Mouse (Mus musculus): ENCODE results near the gene Sfrp5.

Gene Sfrp5

GRCm38 (mm10) chr19:42198026-42198425, 4.0 kb downstream of the Sfrp5 start:
- DNase-seq (ENCODE audit: low read depth, low spot score) = no peak

DNA sequence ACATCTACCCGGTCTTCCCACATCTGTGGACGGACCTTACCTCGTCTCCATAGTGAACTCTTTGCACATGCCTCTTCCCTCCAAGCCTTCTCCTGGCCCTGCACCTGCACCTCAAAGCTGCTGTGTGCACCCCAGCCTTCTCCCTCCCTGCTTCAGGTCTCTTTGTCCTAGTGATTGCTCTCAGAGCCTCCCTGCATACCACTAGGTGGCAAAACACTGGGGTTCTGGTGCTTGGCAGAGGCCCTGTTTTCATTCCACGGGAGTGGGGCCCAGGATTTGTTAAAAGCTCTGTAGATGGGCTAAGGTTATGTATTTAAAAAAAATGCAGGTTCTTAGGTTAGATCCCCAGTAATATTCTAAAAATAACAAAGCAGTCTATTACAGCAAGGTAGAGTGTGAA, 5.0 kb downstream of the Sfrp5 start:
- no peak for DNase-seq (ENCODE audit: low read depth, low spot score)

DNA sequence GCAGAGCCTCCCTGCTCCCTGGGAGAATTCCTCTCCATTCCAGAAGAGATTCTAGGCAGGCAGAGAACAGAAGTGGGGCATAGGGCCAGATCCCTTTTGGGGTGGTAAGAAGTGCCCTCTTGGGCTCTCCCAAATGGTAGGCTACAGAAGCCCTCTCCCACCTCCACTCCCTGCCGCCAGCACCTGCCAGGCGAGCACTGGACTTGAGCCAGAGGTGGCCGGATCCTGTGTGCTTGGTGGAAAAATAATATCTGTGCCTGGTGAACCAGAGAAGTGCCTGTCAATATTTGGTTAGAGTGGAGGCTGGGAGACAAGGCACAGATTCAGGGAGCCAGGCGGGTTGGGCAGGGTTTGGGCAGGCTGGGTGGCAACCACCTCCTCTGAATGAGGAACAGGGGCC, 5.7 kb downstream of the Sfrp5 start:
- DNase-seq (ENCODE audit: low read depth, low spot score) = no peak

- no peak for DNase-seq (ENCODE audit: low read depth, low spot score)
Observed at GRCm38 (mm10) chr19:42193311-42193710, 8.7 kb downstream of the Sfrp5 start.

DNA sequence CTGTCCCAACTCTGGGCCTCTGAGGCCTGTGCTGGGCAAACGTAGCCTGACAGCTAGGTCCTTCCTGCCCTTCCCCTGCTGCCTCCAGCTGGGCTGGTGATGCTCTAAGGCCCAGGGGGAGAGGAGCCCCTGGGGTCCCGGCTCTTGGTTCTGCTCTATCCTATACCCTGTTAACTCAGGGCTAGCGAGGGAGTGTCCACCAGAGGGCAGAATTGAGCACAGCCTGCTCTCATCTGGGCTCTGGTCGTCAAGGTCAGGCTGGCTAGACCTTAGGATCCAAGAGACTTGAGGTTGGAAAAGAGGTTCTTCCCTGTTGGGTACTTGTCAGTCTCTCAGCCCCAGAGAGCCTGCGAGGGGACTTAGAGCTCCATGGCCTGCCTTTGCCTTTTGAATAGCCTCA, 11.6 kb downstream of the Sfrp5 start:
- peak; percentile 32 for DNase-seq (ENCODE audit: low read depth, low spot score)

GRCm38 (mm10) chr19:42189735-42190134, 12.3 kb downstream of the Sfrp5 start:
- no peak for DNase-seq (ENCODE audit: low read depth, low spot score)

GRCm38 (mm10) chr19:42182673-42183072, 19.4 kb downstream of the Sfrp5 start:
- no peak for DNase-seq (ENCODE audit: low read depth, low spot score)

DNA sequence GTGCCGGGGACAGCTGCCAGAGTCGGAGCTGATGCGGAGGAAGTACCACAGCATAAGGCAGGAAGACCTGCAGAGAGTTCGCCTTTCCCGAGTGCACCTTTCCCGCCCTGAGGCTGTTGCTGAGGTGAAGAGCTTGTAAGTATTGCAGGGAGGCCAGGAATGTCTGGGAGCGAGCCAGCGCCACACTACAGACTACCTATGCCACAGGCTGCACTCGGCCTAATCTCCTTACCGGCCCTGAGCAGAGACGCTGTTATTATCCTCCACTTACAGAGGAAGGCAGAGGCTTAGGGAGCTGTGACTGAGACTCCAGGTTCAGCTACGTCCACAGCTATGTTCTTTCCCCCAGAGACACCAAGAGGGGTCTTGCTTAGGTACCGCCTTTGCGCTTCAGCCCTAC, 22.7 kb downstream of the Sfrp5 start:
- DNase-seq (ENCODE audit: low read depth, low spot score) = no peak

- no peak for DNase-seq (ENCODE audit: low read depth, low spot score)
Observed at GRCm38 (mm10) chr19:42177461-42177860, 24.6 kb downstream of the Sfrp5 start.

DNA sequence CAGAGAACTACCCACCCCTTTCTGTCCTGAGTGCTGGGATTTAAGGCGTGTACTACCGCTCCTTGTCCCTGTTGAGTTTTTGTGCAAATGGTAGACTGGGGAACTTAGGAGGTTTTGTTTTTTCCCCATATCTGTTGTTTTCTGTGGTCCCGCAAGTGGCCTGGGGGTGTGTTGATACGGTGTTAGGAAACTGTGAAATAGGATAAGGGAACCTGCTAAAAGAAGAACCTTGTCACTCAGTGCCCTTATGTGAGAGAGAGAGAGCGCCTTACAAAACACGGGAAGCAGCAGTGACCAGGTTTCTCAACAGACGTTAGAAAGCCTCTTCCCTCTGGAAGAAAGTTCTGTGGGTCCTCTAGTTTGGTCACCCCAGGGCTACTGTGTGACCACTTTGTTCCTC, 25.2 kb downstream of the Sfrp5 start:
- no peak for DNase-seq (ENCODE audit: low read depth, low spot score)

DNA sequence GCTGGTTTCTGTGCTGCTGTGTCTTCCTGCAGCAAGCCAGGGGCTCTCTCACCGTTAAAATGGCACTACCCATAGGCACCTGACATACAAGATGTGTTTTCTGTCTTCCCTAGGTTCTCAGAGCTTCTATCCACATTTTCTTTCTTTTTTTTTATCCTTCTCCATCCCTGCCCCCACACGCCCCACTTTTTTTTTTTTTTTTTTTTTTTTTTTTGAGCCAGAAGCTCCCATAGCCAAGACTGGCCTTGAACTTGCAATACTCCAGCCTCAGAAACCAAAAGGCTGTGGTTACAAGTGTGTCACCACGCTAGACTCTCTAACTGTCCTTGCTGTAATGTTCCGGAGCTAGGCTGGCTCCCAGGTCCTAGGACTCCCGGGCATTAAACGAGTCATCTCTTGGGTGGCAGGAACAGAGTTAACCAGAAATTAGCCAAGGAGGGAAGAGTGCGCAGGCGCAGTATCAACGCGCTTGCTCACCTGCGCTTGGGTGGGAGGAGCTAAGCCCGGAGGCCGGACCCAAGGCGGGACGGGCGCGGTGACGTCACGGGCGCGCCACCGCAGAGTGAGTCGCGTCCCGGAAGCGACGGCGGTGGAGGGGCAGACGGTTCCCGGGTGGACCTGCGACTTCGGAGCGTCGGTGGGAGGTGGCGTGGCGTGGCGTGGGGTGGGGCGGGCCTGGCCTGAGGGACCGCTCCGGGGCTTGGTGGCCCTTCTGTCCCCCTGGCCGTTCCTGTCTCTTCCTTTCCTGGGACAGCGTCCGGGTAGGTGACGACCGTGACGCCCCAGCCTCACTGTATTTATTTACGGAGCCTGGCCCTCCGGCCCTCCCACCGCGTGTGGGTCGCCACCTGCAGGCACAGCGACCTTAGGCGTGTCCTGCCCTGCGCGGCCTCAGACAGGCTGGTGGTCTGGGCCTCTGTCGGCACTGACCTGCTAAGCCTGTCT, 31.8 kb downstream of the Sfrp5 start:
- DNase-seq (ENCODE audit: low read depth, low spot score) = peak; percentile 96

DNA sequence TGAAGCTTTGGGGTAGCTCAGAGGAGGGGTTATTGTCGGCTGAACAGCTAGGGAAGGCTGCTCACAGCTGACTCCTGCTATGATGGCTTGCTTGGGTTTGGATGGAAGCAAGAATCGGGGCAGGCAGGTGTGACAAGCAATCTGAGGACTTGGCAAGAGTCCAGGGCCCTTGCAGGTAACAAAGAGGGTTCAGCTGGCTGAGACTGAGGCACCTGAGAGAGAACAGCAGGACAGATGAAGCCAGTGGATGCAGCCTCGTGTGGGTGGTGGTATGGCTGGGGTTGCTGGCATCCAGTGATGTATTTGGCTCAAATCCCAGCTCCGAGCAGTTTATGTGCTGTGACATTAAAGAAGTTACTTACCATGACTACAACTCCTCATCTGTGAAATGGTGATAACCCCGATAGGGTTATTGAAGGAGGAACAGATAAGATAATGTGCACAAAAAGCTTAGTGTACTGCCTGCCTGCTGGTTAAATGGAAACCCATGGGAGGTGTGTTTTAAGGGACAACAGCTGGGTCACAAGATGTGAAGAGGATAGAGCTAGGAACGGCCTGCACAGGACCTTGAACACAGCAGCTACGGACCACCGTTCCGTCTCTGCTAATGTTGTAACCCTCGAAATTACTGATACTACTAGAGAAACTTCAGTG, 32.6 kb downstream of the Sfrp5 start:
- DNase-seq (ENCODE audit: low read depth, low spot score) = no peak

GRCm38 (mm10) chr19:42167489-42167888, 34.6 kb downstream of the Sfrp5 start:
- DNase-seq (ENCODE audit: low read depth, low spot score) = no peak

DNA sequence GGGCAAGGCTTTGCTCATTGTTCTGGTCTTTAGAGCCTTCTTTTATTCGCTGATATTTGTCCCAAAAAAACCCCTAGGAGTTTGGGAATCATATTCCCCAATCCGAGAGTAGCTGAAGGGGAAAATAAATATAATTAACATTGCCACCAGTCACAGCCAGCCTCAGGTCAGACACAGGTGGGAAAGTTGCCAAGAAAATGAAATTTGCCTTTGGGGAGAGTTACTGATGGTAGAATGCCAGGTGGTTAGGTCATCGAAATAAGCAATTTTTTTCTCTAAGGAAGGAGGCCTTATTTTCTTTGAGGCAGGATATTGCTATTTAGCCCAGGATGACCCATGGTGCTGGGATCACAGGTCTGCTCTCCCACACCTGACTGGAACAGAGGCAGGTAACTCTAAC, 35.3 kb downstream of the Sfrp5 start:
- DNase-seq (ENCODE audit: low read depth, low spot score) = no peak

- DNase-seq (ENCODE audit: low read depth, low spot score) = peak; percentile 75
Observed at GRCm38 (mm10) chr19:42166130-42166529, 35.9 kb downstream of the Sfrp5 start.

GRCm38 (mm10) chr19:42164188-42164587, 37.9 kb downstream of the Sfrp5 start:
- DNase-seq (ENCODE audit: low read depth, low spot score) = no peak

DNA sequence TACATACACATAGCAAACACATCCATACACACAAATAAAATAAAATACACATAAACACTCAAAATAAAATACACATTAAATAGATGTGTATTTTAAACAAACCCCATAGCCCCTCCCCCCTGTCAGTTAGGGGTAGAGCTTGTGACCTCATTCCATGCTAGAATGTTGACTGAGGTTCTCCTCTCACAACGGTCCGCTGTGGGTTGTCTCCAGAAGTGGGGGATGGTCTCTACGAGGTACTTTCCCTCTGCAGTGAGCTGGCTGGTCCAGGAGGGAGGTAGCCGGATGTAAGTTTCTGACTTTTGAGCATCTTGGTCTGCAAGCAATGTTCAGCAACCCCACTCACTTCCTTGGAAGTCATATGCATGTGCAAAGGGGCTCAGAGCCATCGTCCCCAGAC, 38.3 kb downstream of the Sfrp5 start, which contains the start of gene Zfyve27:
Gene Zfyve27, plus strand, starts transcription at position 188 of the 400 bp plus-strand sequence.
- no peak for DNase-seq (ENCODE audit: low read depth, low spot score)

GRCm38 (mm10) chr19:42158246-42159017, 43.6 kb downstream of the Sfrp5 start:
- no peak for DNase-seq (ENCODE audit: low read depth, low spot score)

DNA sequence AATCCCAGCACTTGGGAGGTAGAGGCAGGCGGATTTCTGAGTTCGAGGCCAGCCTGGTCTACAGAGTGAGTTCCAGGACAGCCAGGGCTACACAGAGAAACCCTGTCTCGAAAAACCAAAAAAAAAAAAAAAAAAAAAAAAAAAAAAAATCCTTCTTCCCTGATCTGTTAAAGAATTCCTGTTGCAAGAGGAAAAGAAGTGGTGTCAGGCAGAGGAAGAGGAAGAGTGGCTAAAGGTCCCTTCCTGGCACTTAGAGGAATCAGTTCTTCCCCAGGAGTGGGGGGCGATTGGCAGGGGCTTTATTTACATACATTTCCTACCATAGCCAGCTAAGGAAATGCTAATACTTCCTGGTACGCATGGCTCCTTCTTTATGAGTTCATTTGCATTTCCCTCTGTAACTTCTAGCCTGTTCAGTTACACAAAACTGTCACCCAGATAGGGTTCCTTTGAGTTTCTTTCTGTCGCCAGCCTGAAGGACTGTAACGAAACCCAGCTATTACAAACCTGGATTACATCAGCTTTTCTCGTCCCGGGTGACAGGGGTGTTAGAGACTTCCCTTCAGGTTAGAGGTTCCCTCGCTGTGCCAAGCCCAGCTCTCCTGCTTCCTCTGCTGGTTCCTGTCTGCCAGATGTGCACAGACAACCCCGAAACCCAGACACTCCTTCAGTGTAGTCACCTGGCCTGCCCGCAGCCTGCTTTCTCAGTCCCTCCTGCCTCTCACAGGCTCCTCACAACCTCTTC, 44.4 kb downstream of the Sfrp5 start:
- DNase-seq (ENCODE audit: low read depth, low spot score) = no peak

- DNase-seq (ENCODE audit: low read depth, low spot score) = peak; percentile 71
Observed at GRCm38 (mm10) chr19:42151990-42152389, 50.1 kb downstream of the Sfrp5 start.

GRCm38 (mm10) chr19:42148569-42148860, 53.5 kb downstream of the Sfrp5 start:
- no peak for DNase-seq (ENCODE audit: low read depth, low spot score)

Data from CD4-positive helper T cell, adult 2 months (primary cell).